Mouse (Mus musculus): ENCODE measurements around the gene Ifi214.
"Not testable (repeated sequence)": the region's sequence is repeated elsewhere in the genome, so short reads cannot be mapped to it uniquely, and the experiment has no call there.

DNA sequence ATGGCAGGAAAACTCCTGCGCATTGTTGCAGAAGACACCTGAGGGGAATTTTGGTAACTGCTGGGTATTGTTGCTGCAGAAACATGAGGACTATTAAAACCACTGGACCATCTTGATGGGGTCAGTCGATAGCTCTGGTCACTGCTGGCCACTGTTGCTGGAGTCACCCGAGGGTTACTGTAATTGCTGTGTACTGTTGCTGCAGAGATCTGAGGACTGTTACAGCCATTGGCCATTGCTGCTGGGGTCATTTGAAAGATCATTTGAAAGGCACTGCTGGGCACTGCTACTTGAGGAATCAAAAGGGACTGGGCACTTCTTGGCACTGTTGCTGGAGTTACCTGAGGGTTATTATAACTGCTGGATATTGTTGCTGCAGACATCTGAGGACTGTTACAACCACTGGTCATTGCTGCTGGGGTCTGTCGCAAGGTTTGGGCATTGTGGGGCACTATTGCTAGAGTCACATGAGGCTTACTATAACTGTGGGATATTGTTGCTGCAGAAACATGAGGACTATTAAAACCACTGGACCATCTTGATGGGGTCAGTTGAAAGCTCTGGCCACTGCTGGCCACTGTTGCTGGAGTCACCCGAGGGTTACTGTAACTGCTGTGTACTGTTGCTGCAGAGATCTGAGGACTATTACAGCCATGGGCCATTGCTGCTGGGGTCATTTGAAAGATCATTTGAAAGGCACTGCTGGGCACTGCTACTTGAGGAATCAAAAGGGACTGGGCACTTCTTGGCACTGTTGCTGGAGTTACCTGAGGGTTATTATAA, 55.2 kb downstream of the Ifi214 start:
- not testable (repeated sequence) for TF ChIP-seq POLR2A (IDR thresholded peaks at IDR 0.05; ENCODE audit: insufficient read length, low read depth); TCF12 (IDR thresholded peaks at IDR 0.05; ENCODE audit: insufficient read depth, poor library complexity, severe bottlenecking); SRF (IDR thresholded peaks at IDR 0.05; ENCODE audit: control insufficient read depth, insufficient read length, low read depth); POLR2AphosphoS2 (IDR thresholded peaks at IDR 0.05; ENCODE audit: insufficient read length, low read depth)
